Mouse (Mus musculus) megakaryocyte, embryonic 14.5 days (primary cell): ENCODE results near the gene Glis2. TPM values are rescaled to one million over a fixed set of nuclear protein-coding genes. Genes with fewer than 3 reads are reported as not detected.

Experiments
- H3K27me3 ChIP-seq: replicated peaks from 2 replicates; pipeline ENCODE3; 2012; ENCODE audit warnings: inconsistent platforms
- H3K36me3 ChIP-seq: replicated peaks from 2 replicates; pipeline ENCODE3; 2012; ENCODE audit warnings: low read length, inconsistent platforms, mixed read lengths
- H3K4me1 ChIP-seq: 2 replicates; pipeline ENCODE4 v1.6.1; 2012; ENCODE audit warnings: inconsistent platforms
- H3K4me3 ChIP-seq: replicated peaks from 2 replicates; pipeline ENCODE3; 2012; ENCODE audit warnings: moderate library complexity, mild to moderate bottlenecking, inconsistent platforms
- H3K9me3 ChIP-seq: 2 replicates; pipeline ENCODE4 v1.6.1; 2012; ENCODE audit warnings: inconsistent platforms
- FLI1 ChIP-seq: IDR thresholded peaks from 2 replicates; pipeline ENCODE4 v1.6.1; 2012; ENCODE audit warnings: low read length, inconsistent platforms, mixed read lengths
- GATA1 ChIP-seq: IDR thresholded peaks from 3 replicates; pipeline ENCODE4 v1.6.1; 2012; ENCODE audit warnings: mixed read lengths, low read length, inconsistent platforms, borderline replicate concordance
- polyA plus RNA-seq: library from polyadenylated mRNA; stranded (reverse); fragments of >175 nt; gene quantifications from 2 replicates; pipeline ENCODE4 v1.2.3, GENCODE M21; 2012; ENCODE audit warnings: low replicate concordance; ENCODE audit not compliant: insufficient read depth

Glis2 gene
- polyA plus RNA-seq, 1 experiment, result 2.0 TPM

- peaks cover 31% of the 10 kb centered on the region for H3K4me1 ChIP-seq
- H3K27me3 ChIP-seq, result peaks cover 7% of the 10 kb centered on the region
- peaks cover 98% of the 10 kb centered on the region for H3K36me3 ChIP-seq
- no peak for TF ChIP-seq GATA1
- TF ChIP-seq FLI1, result no peak
- no peaks in the 10 kb centered on the region for H3K9me3 ChIP-seq
- H3K4me3 ChIP-seq, result no peak overlapping the region
Observed at GRCm38 (mm10) chr16:4648416-4649023, 54.0 kb downstream of the Glis2 start.

GRCm38 (mm10) chr16:4649211-4649610 lies 54.7 kb downstream of the Glis2 start:
- Histone ChIP-seq H3K36me3 (peaks cover 98% of the 10 kb centered on the region), H3K4me3 (no peak overlapping the region), H3K27me3 (peaks cover 4% of the 10 kb centered on the region), H3K4me1 (peaks cover 27% of the 10 kb centered on the region), H3K9me3 (no peaks in the 10 kb centered on the region)
- TF ChIP-seq GATA1, result no peak
- TF ChIP-seq FLI1, result no peak

GRCm38 (mm10) chr16:4649692-4650091 lies 55.2 kb downstream of the Glis2 start:
- H3K4me1 ChIP-seq, result peaks cover 23% of the 10 kb centered on the region
- no peaks in the 10 kb centered on the region for H3K9me3 ChIP-seq
- peaks cover 98% of the 10 kb centered on the region for H3K36me3 ChIP-seq
- no peak for TF ChIP-seq FLI1
- no peak for TF ChIP-seq GATA1
- peaks cover 4% of the 10 kb centered on the region for H3K27me3 ChIP-seq
- no peak overlapping the region for H3K4me3 ChIP-seq

- H3K4me3 ChIP-seq, result no peak overlapping the region
- H3K27me3 ChIP-seq, result peaks cover 4% of the 10 kb centered on the region
- peaks cover 19% of the 10 kb centered on the region for H3K4me1 ChIP-seq
- no peak for TF ChIP-seq FLI1
- no peak for TF ChIP-seq GATA1
- H3K36me3 ChIP-seq, result peaks cover 100% of the 10 kb centered on the region
- H3K9me3 ChIP-seq, result no peaks in the 10 kb centered on the region
Observed at GRCm38 (mm10) chr16:4650161-4650560, 55.6 kb downstream of the Glis2 start.

- peaks cover 19% of the 10 kb centered on the region for H3K4me1 ChIP-seq
- no peaks in the 10 kb centered on the region for H3K9me3 ChIP-seq
- no peak for TF ChIP-seq FLI1
- TF ChIP-seq GATA1, result no peak
- peaks cover under 1% of the 10 kb centered on the region for H3K27me3 ChIP-seq
- H3K4me3 ChIP-seq, result no peak overlapping the region
- H3K36me3 ChIP-seq, result peaks cover 100% of the 10 kb centered on the region
Observed at GRCm38 (mm10) chr16:4651081-4651480, 56.6 kb downstream of the Glis2 start.

GRCm38 (mm10) chr16:4651624-4652023 lies 57.1 kb downstream of the Glis2 start:
- TF ChIP-seq GATA1, result no peak
- TF ChIP-seq FLI1, result no peak
- Histone ChIP-seq H3K4me1 (peaks cover 24% of the 10 kb centered on the region), H3K27me3 (no peaks in the 10 kb centered on the region), H3K4me3 (no peak overlapping the region), H3K36me3 (peaks cover 100% of the 10 kb centered on the region), H3K9me3 (no peaks in the 10 kb centered on the region)

- Histone ChIP-seq H3K36me3 (peaks cover 100% of the 10 kb centered on the region), H3K4me3 (no peak overlapping the region), H3K9me3 (no peaks in the 10 kb centered on the region), H3K4me1 (peaks cover 21% of the 10 kb centered on the region), H3K27me3 (no peaks in the 10 kb centered on the region)
- TF ChIP-seq GATA1 (no peak), FLI1 (no peak)
Observed at GRCm38 (mm10) chr16:4652707-4653416, 58.3 kb downstream of the Glis2 start.

- H3K4me3 ChIP-seq, result no peak overlapping the region
- no peaks in the 10 kb centered on the region for H3K27me3 ChIP-seq
- H3K36me3 ChIP-seq, result peaks cover 96% of the 10 kb centered on the region
- peaks cover 18% of the 10 kb centered on the region for H3K4me1 ChIP-seq
- no peak for TF ChIP-seq FLI1
- TF ChIP-seq GATA1, result no peak
- H3K9me3 ChIP-seq, result no peaks in the 10 kb centered on the region
Observed at GRCm38 (mm10) chr16:4654706-4655105, 60.2 kb downstream of the Glis2 start.

- Histone ChIP-seq H3K9me3 (no peaks in the 10 kb centered on the region), H3K36me3 (peaks cover 93% of the 10 kb centered on the region), H3K4me3 (no peak overlapping the region), H3K4me1 (peaks cover 18% of the 10 kb centered on the region), H3K27me3 (no peaks in the 10 kb centered on the region)
- TF ChIP-seq GATA1, result no peak
Observed at GRCm38 (mm10) chr16:4655251-4655734, 60.8 kb downstream of the Glis2 start.

- Histone ChIP-seq H3K36me3 (peaks cover 92% of the 10 kb centered on the region), H3K4me3 (no peak overlapping the region)
Observed at GRCm38 (mm10) chr16:4655764-4656570, 61.5 kb downstream of the Glis2 start.

More at GRCm38 (mm10) chr16:4655764-4656570, 61.5 kb downstream of the Glis2 start:
- TF ChIP-seq FLI1, result no peak
- no peak for TF ChIP-seq GATA1
- H3K4me1 ChIP-seq, result peaks cover 18% of the 10 kb centered on the region
- no peaks in the 10 kb centered on the region for H3K9me3 ChIP-seq
- H3K27me3 ChIP-seq, result no peaks in the 10 kb centered on the region
